Mouse (Mus musculus) testis, adult 2 months (tissue): ENCODE measurements around the gene Ap1m2.

Experiments used
- CTCF ChIP-seq: fragments of 200-500 bp; IDR thresholded peaks from 2 replicates; pipeline ENCODE4 v1.5.1; 2012; ENCODE audit warnings: low read depth, mild to moderate bottlenecking, inconsistent platforms, low read length, moderate library complexity; ENCODE audit not compliant: control insufficient read depth, insufficient read depth, insufficient replicate concordance
- POLR2A ChIP-seq: fragments of 200-500 bp; IDR thresholded peaks from 2 replicates; pipeline ENCODE4 v1.6.1; 2012; ENCODE audit warnings: low read depth, mild to moderate bottlenecking, inconsistent platforms, low read length, moderate library complexity; ENCODE audit not compliant: control insufficient read depth

- TF ChIP-seq CTCF (no peak), POLR2A (peak; percentile 87)
Measured at GRCm38 (mm10) chr9:21287571-21288402, 24.4 kb downstream of the Ap1m2 start, which contains the start of gene Kri1.
